Mouse (Mus musculus): ENCODE measurements around the gene Mmp15. TPM values are rescaled to one million over a fixed set of nuclear protein-coding genes. Genes with fewer than 3 reads are reported as not detected.
A peak's percentile ranks its signal among the peaks of the same experiment; 100 is the strongest.

The Mmp15 gene
- polyA plus RNA-seq, 1 experiment, result 16.2 TPM

DNA sequence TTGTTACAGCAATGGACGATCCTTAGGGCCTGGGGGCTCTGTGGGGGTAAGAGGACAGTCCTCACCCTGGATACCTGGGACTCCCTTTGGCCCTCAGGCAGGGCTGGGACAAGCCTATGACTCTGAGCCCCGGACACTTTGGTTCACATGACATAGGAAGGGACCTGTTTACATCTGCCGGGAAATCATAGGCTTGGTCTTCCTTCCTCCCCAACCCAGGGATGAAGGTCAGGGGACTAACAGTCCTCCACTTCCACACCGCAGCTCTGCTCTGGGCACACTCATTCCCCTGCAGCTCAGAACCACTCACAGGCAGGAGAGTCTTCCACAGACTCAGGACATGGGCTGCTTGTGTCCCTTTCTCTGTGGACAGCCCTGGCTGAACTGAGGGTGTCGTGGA is 25.2 kb upstream of the Mmp15 start:
- TF ChIP-seq POLR2A (IDR thresholded peaks at IDR 0.05; ENCODE audit: control insufficient read depth, extremely low read depth, insufficient read depth, low read length, poor library complexity) (no peak), CTCF (IDR thresholded peaks at IDR 0.05; ENCODE audit: borderline replicate concordance, control insufficient read depth, extremely low read depth, insufficient read depth, low read length, poor library complexity) (no peak)
- H3K36me3 ChIP-seq (ENCODE audit: control insufficient read depth, insufficient read depth, low read length), result peaks cover 30% of the 10 kb centered on the region

DNA sequence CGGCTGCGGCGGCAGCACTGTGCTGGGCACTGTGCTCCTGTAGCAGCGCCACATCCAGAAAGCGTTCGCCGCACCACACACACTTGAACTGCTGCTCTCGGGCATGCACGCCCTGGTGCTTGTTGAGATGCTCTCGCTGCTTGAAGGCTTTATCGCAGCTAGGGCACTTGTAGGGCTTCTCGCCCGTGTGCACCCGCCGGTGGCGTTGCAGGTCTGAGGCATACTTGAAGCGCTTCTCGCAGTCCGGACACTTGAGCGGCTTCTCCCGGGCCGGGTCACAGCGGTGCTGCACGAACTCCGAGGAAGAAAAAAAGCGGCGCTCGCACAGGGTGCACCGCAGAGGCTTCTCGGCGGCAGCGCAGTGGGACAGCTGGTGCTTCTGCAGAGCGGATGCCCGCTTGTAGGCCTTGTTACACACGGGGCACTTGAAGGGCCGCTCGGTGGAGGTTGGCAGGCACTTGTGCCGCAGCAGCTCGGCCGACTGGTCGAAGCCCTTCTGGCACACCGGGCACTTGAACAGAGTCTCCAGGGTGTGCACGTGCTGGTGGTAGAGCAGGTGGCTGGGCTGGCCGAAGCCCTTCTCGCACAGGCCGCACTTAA is 24.1 kb upstream of the Mmp15 start:
- WGBS, result 97% methylated on average over 46 of the region's 46 CpGs
- H3K4me1 ChIP-seq (replicated peaks; ENCODE audit: control insufficient read depth, insufficient read depth, low read length), result peaks cover 3% of the 10 kb centered on the region; the same call in 1 of the 2 replicates
- no peaks in the 10 kb centered on the region for H3K27me3 ChIP-seq (ENCODE audit: control insufficient read depth, insufficient read depth, low read length)
- TF ChIP-seq CTCF (IDR thresholded peaks at IDR 0.05; ENCODE audit: borderline replicate concordance, control insufficient read depth, extremely low read depth, insufficient read depth, low read length, poor library complexity) (no peak), POLR2A (IDR thresholded peaks at IDR 0.05; ENCODE audit: control insufficient read depth, extremely low read depth, insufficient read depth, low read length, poor library complexity) (no peak)
- no peak overlapping the region for H3K27ac ChIP-seq (ENCODE audit: control insufficient read depth, insufficient read depth, low read length)
- no peak for DNase-seq
- H3K36me3 ChIP-seq (ENCODE audit: control insufficient read depth, insufficient read depth, low read length), result peaks cover 30% of the 10 kb centered on the region
- H3K4me3 ChIP-seq (ENCODE audit: control insufficient read depth, insufficient read depth, low read length), result no peak overlapping the region

More for the DNA sequence above, 25.2 kb upstream of the Mmp15 start:
- H3K27ac ChIP-seq (ENCODE audit: control insufficient read depth, insufficient read depth, low read length), result no peak overlapping the region
- WGBS, result 94% methylated on average over 5 of the region's 5 CpGs
- H3K27me3 ChIP-seq (ENCODE audit: control insufficient read depth, insufficient read depth, low read length), result no peaks in the 10 kb centered on the region
- no peak overlapping the region for H3K4me3 ChIP-seq (ENCODE audit: control insufficient read depth, insufficient read depth, low read length)
- no peak for DNase-seq
- peaks cover 3% of the 10 kb centered on the region; the same call in 1 of the 2 replicates for H3K4me1 ChIP-seq (replicated peaks; ENCODE audit: control insufficient read depth, insufficient read depth, low read length)

DNA sequence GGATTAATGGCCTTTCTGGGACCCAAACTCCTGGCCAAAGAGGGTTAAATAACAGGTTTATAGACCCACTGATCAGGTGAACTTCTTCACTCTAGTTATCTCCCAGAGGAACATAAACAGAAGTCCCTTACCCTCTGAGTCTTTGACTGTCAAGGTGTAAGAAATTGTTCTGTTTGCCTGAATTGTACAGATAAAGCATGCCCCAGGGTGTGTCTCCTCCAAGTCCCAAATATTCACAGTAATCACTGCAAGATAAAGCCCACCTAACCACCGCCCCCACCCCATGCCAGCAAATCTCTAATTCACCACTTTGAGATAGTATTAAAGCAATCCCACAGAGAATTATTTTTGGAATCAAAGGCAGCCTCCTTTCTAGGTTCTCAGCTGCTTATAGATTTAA is 21.7 kb upstream of the Mmp15 start:
- 95% methylated on average over 1 of the region's 1 CpGs for WGBS
- peaks cover 3% of the 10 kb centered on the region; the same call in 1 of the 2 replicates for H3K4me1 ChIP-seq (replicated peaks; ENCODE audit: control insufficient read depth, insufficient read depth, low read length)
- no peak for DNase-seq
- H3K27ac ChIP-seq (ENCODE audit: control insufficient read depth, insufficient read depth, low read length), result no peak overlapping the region
- no peak overlapping the region for H3K4me3 ChIP-seq (ENCODE audit: control insufficient read depth, insufficient read depth, low read length)
- no peaks in the 10 kb centered on the region for H3K27me3 ChIP-seq (ENCODE audit: control insufficient read depth, insufficient read depth, low read length)
- peaks cover 30% of the 10 kb centered on the region for H3K36me3 ChIP-seq (ENCODE audit: control insufficient read depth, insufficient read depth, low read length)
- TF ChIP-seq CTCF (IDR thresholded peaks at IDR 0.05; ENCODE audit: borderline replicate concordance, control insufficient read depth, extremely low read depth, insufficient read depth, low read length, poor library complexity) (no peak), POLR2A (IDR thresholded peaks at IDR 0.05; ENCODE audit: control insufficient read depth, extremely low read depth, insufficient read depth, low read length, poor library complexity) (no peak)

DNA sequence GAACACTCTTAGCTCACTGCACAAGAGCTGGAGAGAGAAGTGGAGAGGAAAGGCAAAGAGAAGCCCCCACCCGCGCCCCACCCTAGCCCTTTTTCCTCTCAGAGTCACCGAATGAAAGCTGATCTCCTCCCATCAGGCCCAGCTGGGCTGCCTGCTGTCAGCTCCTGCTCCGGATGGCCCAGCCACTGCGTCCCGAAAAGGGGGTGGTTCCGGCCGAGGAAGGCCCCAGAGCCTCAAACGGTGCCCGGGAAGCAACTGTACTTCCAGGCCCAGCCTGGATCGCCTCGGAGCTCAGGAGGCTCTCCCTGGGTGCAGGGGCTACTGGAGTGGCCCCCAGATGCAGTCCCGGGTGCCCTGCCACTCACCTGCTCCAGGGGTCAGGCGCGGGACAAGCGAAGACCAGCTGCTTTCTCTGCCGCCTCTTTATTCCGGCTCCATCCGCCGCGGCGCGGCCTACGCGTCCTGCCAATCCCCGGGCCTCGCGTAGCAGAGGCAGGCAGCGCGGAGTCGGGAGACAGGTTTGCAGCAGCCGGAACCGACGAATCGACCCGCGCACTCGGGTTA is 20.8 kb upstream of the Mmp15 start:
- TF ChIP-seq CTCF (IDR thresholded peaks at IDR 0.05; ENCODE audit: borderline replicate concordance, control insufficient read depth, extremely low read depth, insufficient read depth, low read length, poor library complexity) (no peak), POLR2A (IDR thresholded peaks at IDR 0.05; ENCODE audit: control insufficient read depth, extremely low read depth, insufficient read depth, low read length, poor library complexity) (no peak)
- peak overlapping the region; percentile 83 for H3K4me3 ChIP-seq (ENCODE audit: control insufficient read depth, insufficient read depth, low read length)
- H3K27me3 ChIP-seq (ENCODE audit: control insufficient read depth, insufficient read depth, low read length), result no peaks in the 10 kb centered on the region
- H3K27ac ChIP-seq (ENCODE audit: control insufficient read depth, insufficient read depth, low read length), result peak overlapping the region; percentile 12; the same call in 1 of the 2 replicates
- H3K36me3 ChIP-seq (ENCODE audit: control insufficient read depth, insufficient read depth, low read length), result peaks cover 23% of the 10 kb centered on the region
- WGBS, result under 1% methylated on average over 38 of the region's 38 CpGs
- DNase-seq, result no peak
- peaks cover 3% of the 10 kb centered on the region; the same call in 1 of the 2 replicates for H3K4me1 ChIP-seq (replicated peaks; ENCODE audit: control insufficient read depth, insufficient read depth, low read length)

DNA sequence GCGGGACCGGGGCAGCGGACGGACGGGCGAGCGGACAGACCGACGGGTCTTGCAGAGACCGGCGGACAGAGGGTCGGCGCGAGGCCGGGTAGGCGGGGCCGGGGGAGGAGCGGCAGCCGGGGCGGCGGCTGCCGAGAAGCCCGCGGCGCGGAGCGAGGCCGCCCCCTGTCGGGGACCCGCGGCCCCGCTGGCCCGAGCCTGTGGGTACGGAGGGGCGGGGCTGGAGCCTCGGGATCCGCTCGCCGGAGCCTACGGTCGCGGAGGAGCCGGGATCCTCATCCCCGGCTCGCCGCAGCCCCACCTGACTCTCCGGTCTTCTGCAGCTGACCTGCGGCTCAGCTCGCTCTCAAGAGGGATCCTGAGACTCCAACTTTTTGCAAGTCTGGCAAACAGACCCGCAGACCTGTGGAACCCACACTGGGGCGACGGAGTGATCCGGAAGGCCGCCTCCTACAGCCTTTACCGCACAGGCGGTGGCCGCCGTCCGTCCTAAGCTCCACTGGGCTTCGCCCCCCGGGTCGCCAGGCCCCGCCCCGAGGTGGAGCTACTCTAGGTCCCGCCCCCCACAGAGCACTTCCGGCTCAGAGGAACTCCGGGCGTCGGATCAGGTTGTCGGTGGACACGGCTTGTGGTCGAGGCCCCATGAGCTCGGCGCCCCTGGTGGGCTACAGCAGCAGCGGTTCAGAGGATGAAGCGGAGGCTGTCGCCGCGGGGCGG is 20.2 kb upstream of the Mmp15 start, which contains the start of the genes Zfp319 and Usb1:
TSS of gene Zfp319 (minus strand) at position 231 of the 717 bp plus-strand sequence.
TSS of gene Usb1 (plus strand) at position 565 of the 717 bp plus-strand sequence.
- WGBS, result under 1% methylated on average over 71 of the region's 80 CpGs
- peaks cover 18% of the 10 kb centered on the region for H3K36me3 ChIP-seq (ENCODE audit: control insufficient read depth, insufficient read depth, low read length)

More for the DNA sequence above, 20.2 kb upstream of the Mmp15 start, which contains the start of the genes Zfp319 and Usb1:
- TF ChIP-seq CTCF (IDR thresholded peaks at IDR 0.05; ENCODE audit: borderline replicate concordance, control insufficient read depth, extremely low read depth, insufficient read depth, low read length, poor library complexity), result peak; percentile 80
- peak; percentile 54; the same call in 1 of the 2 replicates for TF ChIP-seq POLR2A (IDR thresholded peaks at IDR 0.05; ENCODE audit: control insufficient read depth, extremely low read depth, insufficient read depth, low read length, poor library complexity)
- Histone ChIP-seq H3K27me3 (ENCODE audit: control insufficient read depth, insufficient read depth, low read length) (no peaks in the 10 kb centered on the region), H3K4me3 (ENCODE audit: control insufficient read depth, insufficient read depth, low read length) (peak within 1 kb of the TSS; percentile 83), H3K27ac (ENCODE audit: control insufficient read depth, insufficient read depth, low read length) (peak within 1 kb of the TSS; percentile 78), H3K4me1 (replicated peaks; ENCODE audit: control insufficient read depth, insufficient read depth, low read length) (peaks cover 3% of the 10 kb centered on the region; the same call in 1 of the 2 replicates)
- DNase-seq, result peak; percentile 95

All from thymus, adult 2 months (tissue).